Mouse (Mus musculus) activated CD4-positive, CD25-positive, alpha-beta regulatory T cell, adult 4 months (primary cell): ENCODE data around the gene St3gal4. TPM values are rescaled to one million over a fixed set of nuclear protein-coding genes. Genes with fewer than 3 reads are reported as not detected.
A peak's percentile ranks its signal among the peaks of the same experiment; 100 is the strongest.
"Not testable (repeated sequence)": the region's sequence is repeated elsewhere in the genome, so short reads cannot be mapped to it uniquely, and the experiment has no call there.

Source experiments
- ATAC-seq: one replicate; pipeline ENCODE4 v1.8.0; 2017
- polyA plus RNA-seq, 2 experiments: library from polyadenylated mRNA; unstranded; fragments of 100-300 nt; shearing (Covaris generic); gene quantifications; one replicate each; pipeline ENCODE4 v1.2.1; 2017

St3gal4 gene
- 10 to 100 TPM; 12.0 to 21.5 TPM for polyA plus RNA-seq

- ATAC-seq: no peak
Observed at GRCm38 (mm10) chr9:35119168-35119567, at the start of gene St3gal4. TSS of gene St3gal4 (minus strand) at chr9:35119268.

- ATAC-seq: no peak
Observed at GRCm38 (mm10) chr9:35166798-35167635, 47.9 kb upstream of the St3gal4 start.

GRCm38 (mm10) chr9:35166144-35166797, 47.2 kb upstream of the St3gal4 start:
- ATAC-seq: peak; percentile 49

- ATAC-seq: no peak
Observed at GRCm38 (mm10) chr9:35164142-35164874, 45.2 kb upstream of the St3gal4 start.

- peak; percentile 38 for ATAC-seq
Observed at GRCm38 (mm10) chr9:35163011-35163690, 44.1 kb upstream of the St3gal4 start.

GRCm38 (mm10) chr9:35161721-35162120, 42.7 kb upstream of the St3gal4 start:
- no peak for ATAC-seq

GRCm38 (mm10) chr9:35160662-35161061, 41.6 kb upstream of the St3gal4 start:
- no peak for ATAC-seq

GRCm38 (mm10) chr9:35158477-35158876, 39.4 kb upstream of the St3gal4 start:
- no peak for ATAC-seq

GRCm38 (mm10) chr9:35156862-35157261, 37.8 kb upstream of the St3gal4 start:
- ATAC-seq: no peak

- no peak for ATAC-seq
Observed at GRCm38 (mm10) chr9:35156002-35156710, 37.1 kb upstream of the St3gal4 start.

GRCm38 (mm10) chr9:35152923-35153322, 33.9 kb upstream of the St3gal4 start:
- no peak for ATAC-seq

GRCm38 (mm10) chr9:35148822-35149221, 29.8 kb upstream of the St3gal4 start:
- ATAC-seq: not testable (repeated sequence)

- ATAC-seq: not testable (repeated sequence)
Observed at GRCm38 (mm10) chr9:35147261-35147660, 28.2 kb upstream of the St3gal4 start.

- ATAC-seq: no peak
Observed at GRCm38 (mm10) chr9:35145829-35146228, 26.8 kb upstream of the St3gal4 start.

- ATAC-seq: no peak
Observed at GRCm38 (mm10) chr9:35145118-35145517, 26.1 kb upstream of the St3gal4 start.

- ATAC-seq: no peak
Observed at GRCm38 (mm10) chr9:35142221-35142620, 23.2 kb upstream of the St3gal4 start.

- no peak for ATAC-seq
Observed at GRCm38 (mm10) chr9:35139231-35139744, 20.2 kb upstream of the St3gal4 start.

- no peak for ATAC-seq
Observed at GRCm38 (mm10) chr9:35138029-35138428, 19.0 kb upstream of the St3gal4 start.

GRCm38 (mm10) chr9:35135575-35135974, 16.5 kb upstream of the St3gal4 start:
- no peak for ATAC-seq

GRCm38 (mm10) chr9:35131637-35132397, 12.7 kb upstream of the St3gal4 start:
- no peak for ATAC-seq

GRCm38 (mm10) chr9:35128995-35129418, 9.9 kb upstream of the St3gal4 start:
- ATAC-seq: no peak
